11 mouse cellular contexts compared by ENCODE assay signal in genomic region chr7:51979271-51979670, GRCm38 (mm10). TPM values are rescaled to one million over a fixed set of nuclear protein-coding genes. Genes with fewer than 3 reads are reported as not detected.
DNase-seq lines count a peak whose midpoint lies in the region; ATAC-seq and TF ChIP-seq lines count a peak whose summit lies in the region.
"Had no signal": no experiment of that assay in that cellular context is flagged by ENCODE, and none has a peak within 500 bp of the region (broad histone marks: within the 10 kb centered on the region; RNA-seq: fewer than 3 reads in every experiment).

No protein-coding gene starts in this region.

- TF ChIP-seq EP300 in liver, postnatal 0 days (IDR thresholded peaks at IDR 0.05; ENCODE audit: low read depth), result no peak

- no peaks in the 10 kb centered on the region for H3K27me3 ChIP-seq in liver, postnatal 0 days (ENCODE audit: insufficient read depth, low read length)
- H3K27me3 ChIP-seq: embryonic facial prominence, embryonic 12.5 days had no signal

- 0 out of 2 replicates have a peak, but pooled peaks cover 6% of the 10 kb centered on the region for H3K4me1 ChIP-seq in liver, postnatal 0 days (ENCODE audit: insufficient read depth)
- H3K4me1 ChIP-seq: embryonic facial prominence, embryonic 12.5 days had no signal

- ATAC-seq in liver, postnatal 0 days, result no peak

- WGBS in liver, postnatal 0 days (ENCODE audit: insufficient replicate concordance), result 34% methylated on average over 5 of the region's 5 CpGs

- H3K9me3 ChIP-seq in liver, postnatal 0 days (ENCODE audit: low read length), result no peaks in the 10 kb centered on the region
- H3K9me3 ChIP-seq: embryonic facial prominence, embryonic 12.5 days had no signal

- H3K4me3 ChIP-seq in layer of hippocampus, adult 2 months, result no peak overlapping the region
- H3K4me3 ChIP-seq in liver, postnatal 0 days (ENCODE audit: low read depth, low read length), result no peak overlapping the region
- H3K4me3 ChIP-seq: embryonic facial prominence, embryonic 12.5 days had no signal

- peak; percentile 9 for DNase-seq in cerebellum, adult 9-10 months
- no peak for DNase-seq in cerebellum, adult 9-11 months
- DNase-seq in layer of hippocampus, adult 2 months (ENCODE audit: low spot score in 2 of 2), result no peak
- no peak for DNase-seq in layer of hippocampus, adult 8-10 months (ENCODE audit: low spot score in 2 of 2)
- peak; percentile 7 for DNase-seq in MEL-GATA-1-ER (ENCODE audit: extremely low read depth, low read depth)
- DNase-seq in liver, postnatal 0 days, result no peak
- no peak for DNase-seq in gastrocnemius, adult 18-20 months (ENCODE audit: low spot score)
- DNase-seq in spleen, adult 12 weeks (ENCODE audit: low spot score), result no peak

- H3K36me3 ChIP-seq in liver, postnatal 0 days (replicated peaks; ENCODE audit: insufficient read depth, low read length), result no peaks in the 10 kb centered on the region
- H3K36me3 ChIP-seq: embryonic facial prominence, embryonic 12.5 days had no signal

- TF ChIP-seq CTCF in layer of hippocampus, adult 2 months (conservative IDR thresholded peaks at IDR 0.05), result peak; percentile 83
- peak; percentile 65 for TF ChIP-seq CTCF in liver, postnatal 0 days (IDR thresholded peaks at IDR 0.05; ENCODE audit: low read depth)

- H3K4me2 ChIP-seq in liver, postnatal 0 days (ENCODE audit: low read depth, low read length), result no peak overlapping the region
- H3K4me2 ChIP-seq: embryonic facial prominence, embryonic 12.5 days had no signal

- H3K9ac ChIP-seq in liver, postnatal 0 days (replicated peaks), result no peak overlapping the region
- H3K9ac ChIP-seq: embryonic facial prominence, embryonic 12.5 days had no signal

- H3K27ac ChIP-seq in layer of hippocampus, adult 2 months, result no peak overlapping the region
- H3K27ac ChIP-seq in liver, postnatal 0 days (ENCODE audit: low read depth), result no peak overlapping the region
- H3K27ac ChIP-seq: embryonic facial prominence, embryonic 12.5 days had no signal

RNA-seq across cellular contexts. Expression of gene Svip, which starts 26.5 kb away (rescaled TPM):
- 10 to 100 TPM; 35.2 to 38.2 TPM for total RNA-seq in layer of hippocampus, adult 2 months (2021)
- total RNA-seq in layer of hippocampus, adult 8-10 months (2022), result 10 to 100 TPM; 36.3 to 41.6 (median 37.0) TPM
- polyA plus RNA-seq in liver, postnatal 0 days (2015; fragmentation: Nextera tagmentation; extraction: Ambion mirVana), result 10.0 and 10.3 TPM in 2 replicates
- 10 to 100 TPM; 21.0 to 24.2 TPM for total RNA-seq in gastrocnemius, adult 18-20 months (2021)

RNA-seq across cellular contexts. Expression of gene 1700015G11Rik, which starts 36.3 kb away (rescaled TPM):
- not detected for total RNA-seq in layer of hippocampus, adult 2 months (2021)
- not detected for total RNA-seq in layer of hippocampus, adult 8-10 months (2022)
- polyA plus RNA-seq in liver, postnatal 0 days (2015; fragmentation: Nextera tagmentation; extraction: Ambion mirVana), result not detected in 2 replicates
- total RNA-seq in gastrocnemius, adult 18-20 months (2021), result not detected
- total RNA-seq: heart, postnatal 14 days; liver, adult 2 months had no signal
- polyA plus RNA-seq: embryonic facial prominence, embryonic 12.5 days; liver, adult 2 months had no signal

Comparison
In these comparisons a context has a peak if more than half of its experiments do, and no peak if none do; other contexts are left out.
1. DNase-seq: peak in cerebellum, adult 9-10 months (single experiment) and MEL-GATA-1-ER (single experiment); none in cerebellum, adult 9-11 months (single experiment), layer of hippocampus, adult 2 months (0 of 2), layer of hippocampus, adult 8-10 months (0 of 2), liver, postnatal 0 days (single experiment), gastrocnemius, adult 18-20 months (single experiment) and spleen, adult 12 weeks (single experiment).